Mouse (Mus musculus): Measurements from ENCODE around the gene Flvcr2.

Flvcr2 gene

GRCm38 (mm10) chr12:85794094-85794493 lies 47.8 kb downstream of the Flvcr2 start:
- 85% methylated on average over 2 of the region's 2 CpGs for WGBS

- 52% methylated on average over 1 of the region's 1 CpGs for whole genome bisulfite sequencing
Observed at GRCm38 (mm10) chr12:85795551-85795950, 49.2 kb downstream of the Flvcr2 start.

GRCm38 (mm10) chr12:85800031-85800430 lies 53.7 kb downstream of the Flvcr2 start:
- 61% methylated on average over 9 of the region's 9 CpGs for WGBS

GRCm38 (mm10) chr12:85809726-85810125 lies 63.4 kb downstream of the Flvcr2 start:
- WGBS: 44% methylated on average over 6 of the region's 6 CpGs

GRCm38 (mm10) chr12:85811676-85812075 lies 65.3 kb downstream of the Flvcr2 start:
- 99% methylated on average over 4 of the region's 4 CpGs for whole genome bisulfite sequencing

GRCm38 (mm10) chr12:85813599-85813998 lies 67.3 kb downstream of the Flvcr2 start:
- 64% methylated on average over 2 of the region's 2 CpGs for WGBS

GRCm38 (mm10) chr12:85822051-85822450 lies 75.7 kb downstream of the Flvcr2 start:
- WGBS: 69% methylated on average over 9 of the region's 9 CpGs

- under 1% methylated on average over 67 of the region's 67 CpGs for WGBS
Observed at GRCm38 (mm10) chr12:85824438-85825264, 78.3 kb downstream of the Flvcr2 start, which contains the start of the genes Erg28 and Ttll5. Erg28 (minus strand) TSS chr12:85824550. Ttll5 (plus strand) TSS chr12:85824659.

GRCm38 (mm10) chr12:85825361-85825760 lies 79.0 kb downstream of the Flvcr2 start:
- 4% methylated on average over 8 of the region's 8 CpGs for WGBS

- 63% methylated on average over 2 of the region's 2 CpGs for WGBS
Observed at GRCm38 (mm10) chr12:85825822-85826221, 79.5 kb downstream of the Flvcr2 start.

- 94% methylated on average over 3 of the region's 3 CpGs for WGBS
Observed at GRCm38 (mm10) chr12:85828856-85829255, 82.5 kb downstream of the Flvcr2 start.

GRCm38 (mm10) chr12:85829866-85830265 lies 83.5 kb downstream of the Flvcr2 start:
- 88% methylated on average over 3 of the region's 3 CpGs for WGBS

- 66% methylated on average over 3 of the region's 3 CpGs for WGBS
Observed at GRCm38 (mm10) chr12:85830691-85831090, 84.4 kb downstream of the Flvcr2 start.

- 88% methylated on average over 2 of the region's 2 CpGs for WGBS
Observed at GRCm38 (mm10) chr12:85834543-85834942, 88.2 kb downstream of the Flvcr2 start.

GRCm38 (mm10) chr12:85837765-85838164 lies 91.4 kb downstream of the Flvcr2 start:
- 78% methylated on average over 2 of the region's 2 CpGs for WGBS

GRCm38 (mm10) chr12:85839371-85840000 lies 93.1 kb downstream of the Flvcr2 start:
- WGBS: 84% methylated on average over 12 of the region's 12 CpGs

GRCm38 (mm10) chr12:85848164-85848958 lies 102.0 kb downstream of the Flvcr2 start:
- 78% methylated on average over 7 of the region's 7 CpGs for WGBS

GRCm38 (mm10) chr12:85850661-85851060 lies 104.3 kb downstream of the Flvcr2 start:
- WGBS: 92% methylated on average over 8 of the region's 8 CpGs

GRCm38 (mm10) chr12:85853836-85854235 lies 107.5 kb downstream of the Flvcr2 start:
- 79% methylated on average over 4 of the region's 4 CpGs for WGBS

GRCm38 (mm10) chr12:85854271-85854670 lies 107.9 kb downstream of the Flvcr2 start:
- 66% methylated on average over 1 of the region's 1 CpGs for WGBS

GRCm38 (mm10) chr12:85857300-85857699 lies 111.0 kb downstream of the Flvcr2 start:
- 98% methylated on average over 7 of the region's 7 CpGs for WGBS

- 59% methylated on average over 3 of the region's 3 CpGs for WGBS
Observed at GRCm38 (mm10) chr12:85859111-85859510, 112.8 kb downstream of the Flvcr2 start.

Measured in cerebral cortex, adult 2 months (tissue).